9 mouse cellular contexts compared by ENCODE assay signal in the genomic region with DNA sequence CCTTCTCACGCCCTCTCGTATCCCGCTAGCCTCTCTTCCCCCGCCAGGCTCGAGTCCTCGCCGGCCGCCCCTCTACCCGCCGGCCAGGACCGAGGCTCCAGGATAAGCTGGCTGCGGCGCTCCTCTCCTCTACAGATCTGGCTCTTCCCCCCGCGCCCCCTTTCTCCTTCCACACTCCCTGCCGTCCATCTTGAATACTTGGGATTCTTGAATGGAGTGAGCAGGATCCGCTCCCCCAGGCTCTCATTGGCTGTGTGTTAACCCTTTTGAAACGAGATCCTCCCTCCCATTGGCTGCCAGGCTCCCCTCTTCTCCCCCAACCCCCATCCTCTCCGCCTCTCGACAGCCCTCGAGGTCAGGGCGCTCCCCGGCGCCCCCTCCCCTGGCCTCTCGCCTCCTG. TPM values are rescaled to one million over a fixed set of nuclear protein-coding genes. Genes with fewer than 3 reads are reported as not detected.
A peak's percentile ranks its signal among the peaks of the same experiment; 100 is the strongest.
DNase-seq lines count a peak whose midpoint lies in the region; ATAC-seq and TF ChIP-seq lines count a peak whose summit lies in the region.
"Had no signal": no experiment of that assay in that cellular context is flagged by ENCODE, and none has a peak within 500 bp of the region (broad histone marks: within the 10 kb centered on the region; RNA-seq: fewer than 3 reads in every experiment).

TSS of gene Gm19426 (minus strand) at position 95 of the 400 bp plus-strand sequence.

- under 1% methylated on average over 25 of the region's 25 CpGs for WGBS in hindbrain, embryonic 16.5 days

- ATAC-seq in hindbrain, embryonic 16.5 days: peak; percentile 93

- H3K27me3 ChIP-seq in hindbrain, embryonic 16.5 days (replicated peaks; ENCODE audit: control insufficient read depth, insufficient read depth, low read length): no peaks in the 10 kb centered on the region

- peaks cover 30% of the 10 kb centered on the region for H3K4me1 ChIP-seq in hindbrain, embryonic 16.5 days (ENCODE audit: control insufficient read depth, insufficient read depth, low read depth, low read length)

- H3K9me3 ChIP-seq in hindbrain, embryonic 16.5 days (ENCODE audit: control insufficient read depth, low read length): no peaks in the 10 kb centered on the region

- intact Hi-C loops in left cerebral cortex, adult 2 months (cut with DNase I): loop anchor here (5.0 kb wide), 1 partner anchor 54 kb away; the partner anchor contains the start of gene Ube2l6

- no peaks in the 10 kb centered on the region for H3K36me3 ChIP-seq in hindbrain, embryonic 16.5 days (ENCODE audit: control insufficient read depth, insufficient read depth, low read length)

- peak; percentile 43 to 47 for DNase-seq in spleen, postnatal 10 days (ENCODE audit: low spot score in 2 of 2)
- no peak for DNase-seq in spleen, adult 12 weeks (ENCODE audit: low spot score)
- DNase-seq in cerebellum, postnatal 4 days (ENCODE audit: low spot score in 2 of 2): peak; percentile 76 to 86
- DNase-seq in gastrocnemius, postnatal 10 days: peak; percentile 70
- peak; percentile 49 to 67 for DNase-seq in left cerebral cortex, adult 2 months (ENCODE audit: extremely low spot score in 1 of 2, low spot score in 2 of 2)
- peak; percentile 86 to 91 for DNase-seq in lung, postnatal 4 days
- peak; percentile 66 for DNase-seq in right cerebral cortex, postnatal 25 days

- peak within 1 kb of the TSS; percentile 92 for H3K4me2 ChIP-seq in hindbrain, embryonic 16.5 days (ENCODE audit: low read length)

- no peak for TF ChIP-seq CTCF in left cerebral cortex, adult 2 months (IDR thresholded peaks at IDR 0.05)

- H3K4me3 ChIP-seq in hindbrain, embryonic 16.5 days (ENCODE audit: low read length): peak within 1 kb of the TSS; percentile 92
- H3K4me3 ChIP-seq in left cerebral cortex, adult 2 months: peak within 1 kb of the TSS; percentile 64

- peak within 1 kb of the TSS; percentile 99 for H3K27ac ChIP-seq in hindbrain, embryonic 16.5 days (ENCODE audit: low read depth, low read length)
- H3K27ac ChIP-seq in left cerebral cortex, adult 2 months: peak within 1 kb of the TSS; percentile 74

- peak within 1 kb of the TSS; percentile 97 for H3K9ac ChIP-seq in hindbrain, embryonic 16.5 days (ENCODE audit: low read depth, low read length)

RNA-seq across cellular contexts. Expression of gene Gm19426, which starts in this region (rescaled TPM):
- 1 to 10 TPM in 1 of 2 experiments, under 1 TPM in 1; 0.77 to 1.4 TPM for total RNA-seq in gastrocnemius, postnatal 10 days (2021)
- 4.9 and 6.7 TPM in 2 replicates for polyA plus RNA-seq in hindbrain, embryonic 16.5 days (2015; fragmentation: Nextera tagmentation; extraction: Ambion mirVana)
- total RNA-seq in left cerebral cortex, adult 2 months (2021): 1 to 10 TPM; 2.0 to 2.4 TPM
- total RNA-seq: MEL had no signal
